Mouse (Mus musculus): Measurements from ENCODE around the gene Pik3r3.

GRCm38 (mm10) chr4:116220071-116220650 lies 1.3 kb upstream of the Pik3r3 start:
- TF ChIP-seq ZC3H11A (IDR thresholded peaks at IDR 0.05; ENCODE audit: borderline replicate concordance, low read depth, low read length): no peak
- TF ChIP-seq ZNF384 (IDR thresholded peaks at IDR 0.05; ENCODE audit: low read depth, low read length): no peak

Data from ES-E14 (cell line).